Mouse (Mus musculus) skeletal muscle tissue, adult 2 months (tissue): Measurements from ENCODE around the gene Cyp2t4.

ENCODE experiments used
- DNase-seq: peaks from one replicate; pipeline ENCODE4 v3.0.0-alpha.2; 2012; ENCODE audit warnings: low read depth, low spot score

Gene Cyp2t4

DNA sequence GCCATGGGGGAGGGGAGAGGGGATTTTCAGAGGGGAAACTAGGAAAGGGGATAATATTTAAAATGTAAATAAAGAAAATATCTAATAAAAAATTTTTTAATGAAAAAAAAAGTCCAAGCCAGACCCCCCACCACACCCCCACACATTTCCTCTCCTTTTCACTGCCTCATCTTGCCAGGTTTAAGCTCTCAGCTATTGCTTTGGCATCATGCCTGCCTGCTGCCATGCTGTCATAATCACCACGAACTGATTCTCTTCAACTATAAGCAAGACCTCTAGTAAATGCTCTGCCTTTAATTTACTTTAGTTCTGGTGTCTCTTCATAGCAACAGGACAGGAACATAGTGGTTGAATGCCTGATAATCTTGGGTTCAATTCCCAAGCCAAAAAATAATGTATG is 29.0 kb downstream of the Cyp2t4 start:
- no peak for DNase-seq

DNA sequence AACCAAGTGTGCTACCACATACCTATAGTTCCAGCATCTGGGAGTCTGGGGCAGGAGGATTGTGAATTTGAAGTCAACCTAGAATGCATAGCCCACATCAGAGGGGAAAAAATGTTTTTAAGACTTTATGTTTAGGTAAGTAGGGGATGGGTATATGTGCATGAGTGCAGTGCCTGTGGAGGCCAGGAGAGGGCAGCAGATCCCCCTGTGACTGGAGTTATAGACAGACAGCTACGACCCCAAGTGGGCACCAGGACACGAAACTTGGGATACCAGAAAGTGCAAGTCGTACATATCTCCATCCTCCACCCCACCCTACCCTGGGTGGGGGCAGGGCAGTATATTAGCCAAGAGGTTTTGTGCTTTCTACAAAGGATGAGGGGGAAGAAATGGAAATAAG is 31.4 kb downstream of the Cyp2t4 start:
- no peak for DNase-seq

DNA sequence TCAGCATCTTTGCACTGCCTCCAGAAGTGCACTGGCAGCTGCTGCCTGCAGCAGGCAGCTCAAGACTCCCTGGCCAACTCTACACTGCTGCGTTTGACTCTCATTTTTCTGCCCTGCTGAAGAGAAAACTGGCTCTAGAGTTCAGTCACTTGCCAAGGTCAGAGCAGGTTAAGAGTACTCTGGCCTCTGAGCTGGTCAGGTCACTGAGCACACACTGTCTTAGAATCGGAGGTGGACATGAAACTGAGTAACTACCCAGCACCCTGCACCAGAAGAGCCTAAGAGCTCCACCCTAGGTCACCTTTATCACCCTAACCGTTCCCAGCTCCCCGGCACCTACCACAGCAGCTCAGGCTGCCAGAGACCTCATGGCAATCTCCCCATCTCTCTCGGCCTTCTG is 32.5 kb downstream of the Cyp2t4 start:
- no peak for DNase-seq

DNA sequence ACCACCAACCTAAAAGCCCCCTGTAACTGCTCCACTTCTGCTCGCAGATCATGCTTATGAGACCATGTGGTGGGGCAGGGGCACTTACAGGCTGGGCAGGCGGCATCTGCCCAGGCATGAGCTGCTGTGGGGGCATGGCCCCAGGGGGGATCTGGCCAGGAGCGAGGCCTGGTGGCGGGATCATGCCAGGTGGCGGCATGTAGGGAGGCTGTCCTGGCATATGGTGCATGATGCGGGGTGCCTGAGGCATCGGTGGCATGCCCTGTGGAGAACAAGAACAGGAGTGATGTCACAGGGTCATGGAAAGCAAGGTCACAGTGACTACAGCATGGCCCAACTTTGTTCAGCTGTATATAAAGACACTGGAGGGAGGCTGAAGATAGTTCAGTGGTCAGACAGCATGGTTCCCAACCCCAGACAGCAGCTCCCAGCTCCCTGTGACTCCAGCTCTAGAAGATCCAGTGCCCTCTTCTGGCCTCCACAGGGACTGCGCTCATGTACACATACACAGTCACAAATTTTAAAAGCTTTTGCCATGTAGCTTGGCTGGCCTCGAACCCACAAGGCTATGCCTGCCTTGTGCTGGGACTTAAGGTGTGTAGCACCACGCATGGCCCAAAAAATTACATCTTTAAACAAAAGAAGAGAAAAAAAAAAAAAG is 35.9 kb downstream of the Cyp2t4 start:
- no peak for DNase-seq

DNA sequence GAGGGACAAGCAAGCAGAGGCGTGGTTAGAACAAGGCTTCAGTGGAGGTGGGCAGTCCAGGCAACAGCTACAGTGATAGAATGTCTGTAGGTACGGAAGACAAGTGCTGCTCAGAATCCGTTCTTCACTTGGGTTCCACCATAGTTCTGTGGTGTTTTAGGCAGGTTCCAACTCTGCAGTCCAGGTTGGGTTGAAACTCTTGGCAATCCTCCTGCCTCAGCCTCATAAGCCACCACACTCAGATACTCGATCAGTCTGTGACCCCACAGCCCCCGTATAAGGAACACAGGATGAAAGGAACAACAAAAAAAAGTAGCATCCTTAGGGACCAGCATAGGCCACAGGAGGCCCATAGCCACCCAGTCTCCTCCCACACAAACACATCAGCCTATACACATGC is 38.9 kb downstream of the Cyp2t4 start:
- no peak for DNase-seq

DNA sequence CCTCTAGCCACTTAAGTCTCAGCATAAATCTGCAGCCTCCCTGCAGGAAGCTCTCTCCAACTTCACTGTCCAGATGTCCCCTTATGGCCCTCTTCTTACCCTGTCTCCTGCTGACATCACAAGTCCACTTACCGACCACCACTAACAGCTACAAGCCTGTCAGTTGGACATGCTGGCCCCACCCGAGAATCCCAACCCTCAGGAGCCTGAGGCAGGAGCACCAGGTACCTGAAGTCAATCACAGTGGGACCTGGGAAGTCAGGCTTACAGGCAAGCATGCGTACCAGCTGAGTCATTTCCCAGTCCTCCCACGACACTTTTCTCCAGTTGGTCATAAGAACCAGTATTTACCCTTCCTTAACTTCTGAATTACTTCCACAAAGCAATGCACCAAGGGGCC is 40.2 kb downstream of the Cyp2t4 start:
- DNase-seq: no peak

DNA sequence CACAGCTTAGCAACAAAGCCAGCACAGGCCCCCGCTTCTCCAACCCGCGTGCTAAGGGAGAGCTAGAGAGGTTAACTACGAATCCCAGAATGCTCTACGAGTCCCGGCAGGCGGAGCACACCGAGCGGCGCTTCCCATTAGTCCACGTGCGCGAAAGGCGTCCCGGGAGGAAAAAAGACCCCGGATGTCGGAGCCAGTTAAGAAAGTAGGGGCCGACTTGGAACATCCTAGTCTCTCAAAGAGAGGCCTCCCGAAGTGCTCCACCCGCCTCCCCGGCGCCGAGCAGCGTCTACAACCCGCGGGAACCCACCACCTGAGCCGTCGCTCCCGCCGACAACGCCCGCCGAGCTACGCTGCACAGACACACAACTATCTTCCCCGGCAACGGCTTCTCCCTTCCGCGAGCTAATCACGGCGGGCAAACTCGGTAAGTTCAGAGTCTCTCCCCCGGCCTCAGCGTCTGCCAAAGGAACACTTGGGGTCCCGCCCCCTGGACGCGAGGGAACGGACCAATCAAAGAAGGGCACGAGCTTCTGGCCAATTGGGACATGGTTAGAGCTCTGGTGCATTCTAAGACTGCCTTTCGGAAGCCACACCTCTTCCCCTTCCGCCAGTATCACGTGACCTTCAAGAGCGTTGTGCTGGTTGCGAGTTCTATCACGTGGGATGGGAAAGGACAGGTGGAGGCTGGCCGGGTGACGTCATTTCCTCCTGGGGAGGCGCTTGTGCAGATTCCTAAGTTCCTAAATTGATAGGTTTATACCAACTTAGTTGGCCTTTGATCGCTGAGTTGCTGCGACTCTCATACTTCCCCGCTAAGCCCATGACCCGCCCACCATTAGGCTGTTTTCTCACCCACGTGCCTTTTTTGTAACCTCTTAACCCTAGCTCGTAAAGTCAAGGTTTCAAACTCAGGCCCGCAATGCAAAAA is 42.4 kb downstream of the Cyp2t4 start, which contains the start of the genes BC024978 and Snrpa:
Gene BC024978, plus strand, starts transcription at position 101 of the 931 bp plus-strand sequence.
Gene Snrpa, minus strand, starts transcription at position 591 of the 931 bp plus-strand sequence.
- peak; percentile 100 for DNase-seq

DNA sequence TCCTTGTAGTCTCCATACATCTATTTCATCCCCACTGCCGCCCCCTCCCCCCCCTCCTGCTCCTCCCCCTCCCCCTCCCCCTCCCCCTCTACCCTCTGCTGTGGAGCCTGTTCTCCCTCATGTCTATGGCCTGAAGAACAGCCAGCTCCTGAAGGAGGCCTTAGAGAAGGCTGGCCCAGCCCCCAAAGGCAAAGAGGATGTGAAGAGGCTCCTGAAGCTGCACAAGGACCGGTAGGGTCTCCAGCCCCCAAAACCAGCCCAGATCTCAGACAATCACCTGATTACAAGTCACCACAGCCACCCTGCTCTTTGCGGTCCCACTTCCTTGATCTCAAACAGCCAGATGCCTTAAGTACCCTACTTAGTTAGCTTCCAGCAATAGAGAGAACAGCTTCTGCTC is 43.6 kb downstream of the Cyp2t4 start:
- no peak for DNase-seq

DNA sequence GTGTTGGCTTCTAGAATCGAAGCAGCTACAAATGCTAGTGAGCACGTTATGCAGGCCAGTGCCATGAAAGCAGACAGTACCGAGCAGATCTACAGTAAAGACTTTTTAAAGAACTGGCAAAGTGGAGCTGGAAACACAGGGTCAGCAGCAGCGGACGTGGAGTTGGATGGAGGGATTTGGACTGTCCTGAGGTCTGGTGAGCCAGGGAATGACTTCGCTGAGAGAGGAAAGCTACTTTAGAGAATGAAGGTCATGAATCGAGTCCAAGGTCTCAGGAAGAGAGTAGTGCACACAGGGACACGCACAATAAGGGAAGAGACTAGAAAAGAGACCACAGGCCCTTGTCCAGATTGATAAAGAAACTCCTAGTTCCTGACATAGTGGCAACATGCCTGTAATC is 44.1 kb downstream of the Cyp2t4 start:
- DNase-seq: no peak

DNA sequence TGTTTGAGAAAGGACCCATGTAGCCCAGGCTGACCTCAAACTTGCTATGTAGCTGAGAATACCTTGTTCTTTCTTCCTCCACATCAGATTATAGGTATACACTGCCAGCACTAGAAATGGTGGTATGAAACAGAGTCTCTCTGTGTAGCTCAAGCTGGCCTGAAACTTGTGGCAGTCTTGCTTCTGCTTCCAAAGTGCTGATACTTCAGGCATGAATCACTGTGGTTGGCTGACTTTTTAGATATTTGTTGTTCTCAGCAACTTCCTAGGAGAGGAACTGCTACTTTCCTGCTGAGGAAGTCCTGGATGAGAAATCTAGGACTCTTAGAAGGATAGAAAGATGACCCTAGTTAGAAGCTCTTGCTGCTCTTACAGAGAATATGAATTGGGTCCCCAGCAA is 44.8 kb downstream of the Cyp2t4 start:
- no peak for DNase-seq

DNA sequence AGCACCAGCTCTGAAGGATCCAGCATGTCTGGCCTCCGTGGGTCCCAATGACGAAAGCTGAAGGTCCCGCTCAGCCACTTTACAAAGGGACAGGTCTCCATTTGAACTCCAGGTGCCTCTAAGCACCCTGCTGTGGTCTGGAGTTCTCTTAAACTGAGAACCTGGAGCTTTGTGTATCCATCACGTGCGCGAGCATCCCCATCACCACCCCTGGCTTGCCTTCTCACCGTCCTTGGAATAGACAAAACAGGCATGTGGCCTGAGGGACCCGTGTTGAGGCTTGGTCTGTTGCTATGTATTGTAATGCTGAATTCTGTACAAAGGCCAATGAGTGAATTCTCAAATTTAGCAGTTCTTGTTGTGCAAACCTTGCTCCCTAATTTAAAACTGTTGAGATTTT is 45.3 kb downstream of the Cyp2t4 start:
- DNase-seq: no peak

DNA sequence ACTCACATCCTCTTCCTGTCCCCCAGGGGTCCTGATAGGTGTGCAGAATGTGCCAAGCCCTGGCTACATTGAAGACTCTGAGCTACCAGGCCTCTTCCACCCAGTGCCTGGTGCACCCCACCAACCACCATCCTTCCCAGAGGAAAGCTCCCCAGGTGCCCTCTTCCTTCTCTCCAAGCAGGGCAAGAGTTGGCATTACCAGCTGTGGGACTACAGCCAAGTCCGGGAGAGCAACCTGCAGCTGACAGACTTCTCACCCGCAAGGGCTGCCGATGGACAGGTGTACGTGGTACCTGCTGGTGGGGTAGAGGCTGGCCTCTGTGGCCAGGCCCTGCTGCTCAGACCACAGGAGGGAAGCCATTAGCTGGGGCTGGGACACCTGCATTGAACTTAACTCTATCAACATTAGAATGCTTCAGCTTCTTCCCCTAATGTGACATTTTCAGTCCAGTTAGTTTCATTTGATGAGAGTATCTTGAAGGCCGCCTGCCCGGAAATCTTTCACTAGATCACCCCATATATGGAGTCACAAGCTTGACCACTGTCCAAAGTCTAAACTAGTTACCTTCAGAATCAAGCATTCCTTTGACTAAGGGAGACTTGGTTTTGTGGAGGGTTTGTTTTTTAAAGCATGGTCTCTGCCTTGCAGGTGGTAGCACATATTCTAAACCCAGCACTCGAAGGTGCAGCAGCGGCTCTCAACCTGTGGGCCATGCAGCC is 50.4 kb downstream of the Cyp2t4 start:
- no peak for DNase-seq
